Comparison of ENCODE assay signal across 10 mouse cellular contexts in genomic region chr5:24687696-24688095, GRCm38 (mm10). TPM values are rescaled to one million over a fixed set of nuclear protein-coding genes. Genes with fewer than 3 reads are reported as not detected.
DNase-seq lines count a peak whose midpoint lies in the region; ATAC-seq lines count a peak whose summit lies in the region.
"Had no signal": no experiment of that assay in that cellular context is flagged by ENCODE, and none has a peak within 500 bp of the region (broad histone marks: within the 10 kb centered on the region; RNA-seq: fewer than 3 reads in every experiment).

No protein-coding gene starts in this region.

- no peak overlapping the region for H3K4me2 ChIP-seq in hindbrain, embryonic 16.5 days (ENCODE audit: low read length)

- H3K27me3 ChIP-seq in hindbrain, embryonic 16.5 days (replicated peaks; ENCODE audit: control insufficient read depth, insufficient read depth, low read length), result no peaks in the 10 kb centered on the region
- H3K27me3 ChIP-seq: forebrain, embryonic 13.5 days had no signal

- H3K9me3 ChIP-seq in hindbrain, embryonic 16.5 days (ENCODE audit: control insufficient read depth, low read length), result no peaks in the 10 kb centered on the region
- H3K9me3 ChIP-seq: forebrain, embryonic 13.5 days had no signal

- WGBS in hindbrain, embryonic 16.5 days, result 100% methylated on average over 1 of the region's 1 CpGs

- H3K27ac ChIP-seq in hindbrain, embryonic 16.5 days (ENCODE audit: low read depth, low read length), result no peak overlapping the region
- H3K27ac ChIP-seq: forebrain, embryonic 13.5 days had no signal

- ATAC-seq in common myeloid progenitor, adult 5-6 weeks (replicated peaks; ENCODE audit: low read depth, poor library complexity, severe bottlenecking), result peak; percentile 73
- ATAC-seq in hindbrain, embryonic 16.5 days, result no peak
- ATAC-seq: forebrain, embryonic 13.5 days had no signal

- peak; percentile 56 for DNase-seq in layer of hippocampus, adult 9-11 months
- no peak for DNase-seq in layer of hippocampus, postnatal 36 days
- peak; percentile 79 for DNase-seq in lung, postnatal 25 days (ENCODE audit: low spot score)
- peak; percentile 43 to 69 for DNase-seq in spleen, postnatal 4 days (ENCODE audit: low spot score in 2 of 2)
- no peak for DNase-seq in cerebellum, postnatal 14 days
- no peak for DNase-seq in cerebellum, postnatal 10 days
- DNase-seq: lung, embryonic 14.5 days had no signal

- H3K4me1 ChIP-seq in hindbrain, embryonic 16.5 days (ENCODE audit: control insufficient read depth, insufficient read depth, low read depth, low read length), result peaks cover 13% of the 10 kb centered on the region

- peaks cover 12% of the 10 kb centered on the region for H3K36me3 ChIP-seq in hindbrain, embryonic 16.5 days (ENCODE audit: control insufficient read depth, insufficient read depth, low read length)

- H3K9ac ChIP-seq in hindbrain, embryonic 16.5 days (ENCODE audit: low read depth, low read length), result no peak overlapping the region
- H3K9ac ChIP-seq: forebrain, embryonic 13.5 days; lung, embryonic 14.5 days had no signal

- no peak overlapping the region for H3K4me3 ChIP-seq in hindbrain, embryonic 16.5 days (ENCODE audit: low read length)
- H3K4me3 ChIP-seq: forebrain, embryonic 13.5 days had no signal

RNA-seq across cellular contexts. Expression of gene Nub1, which starts 2.4 kb away (rescaled TPM):
- total RNA-seq in layer of hippocampus, postnatal 36 days (2021), result 10 to 100 TPM; 63.3 to 65.9 TPM
- total RNA-seq in common myeloid progenitor, adult 5-6 weeks (2017), result 44.9 and 49.0 TPM in 2 replicates
- polyA plus RNA-seq in hindbrain, embryonic 16.5 days (2015; fragmentation: Nextera tagmentation; extraction: Ambion mirVana), result 48.8 and 49.5 TPM in 2 replicates

RNA-seq across cellular contexts. Expression of gene Wdr86, which starts 42.8 kb away (rescaled TPM):
- 1 to 10 TPM in 1 of 2 experiments, under 1 TPM in 1; 0.22 to 1.5 TPM for total RNA-seq in layer of hippocampus, postnatal 36 days (2021)
- 0.64 and 1.8 TPM in 2 replicates for total RNA-seq in common myeloid progenitor, adult 5-6 weeks (2017)
- polyA plus RNA-seq in hindbrain, embryonic 16.5 days (2015; fragmentation: Nextera tagmentation; extraction: Ambion mirVana), result 8.0 and 10.7 TPM in 2 replicates

Comparison
In these comparisons a context has a peak if more than half of its experiments do, and no peak if none do; other contexts are left out.
1. DNase-seq: peak in layer of hippocampus, adult 9-11 months (single experiment), lung, postnatal 25 days (single experiment) and spleen, postnatal 4 days (2 of 2); none in layer of hippocampus, postnatal 36 days (0 of 2), cerebellum, postnatal 14 days (0 of 2) and cerebellum, postnatal 10 days (0 of 2).